Mouse (Mus musculus) kidney, postnatal 25 days (tissue): ENCODE measurements around the gene Znhit2.
A peak's percentile ranks its signal among the peaks of the same experiment; 100 is the strongest.
"Not testable (repeated sequence)": the region's sequence is repeated elsewhere in the genome, so short reads cannot be mapped to it uniquely, and the experiment has no call there.

Experiments used
- DNase-seq, 2 experiments: peaks; one replicate each; pipeline ENCODE4 v3.0.0; 2021; ENCODE audit warnings: mixed read lengths in 2 of 2

The Znhit2 gene

DNA sequence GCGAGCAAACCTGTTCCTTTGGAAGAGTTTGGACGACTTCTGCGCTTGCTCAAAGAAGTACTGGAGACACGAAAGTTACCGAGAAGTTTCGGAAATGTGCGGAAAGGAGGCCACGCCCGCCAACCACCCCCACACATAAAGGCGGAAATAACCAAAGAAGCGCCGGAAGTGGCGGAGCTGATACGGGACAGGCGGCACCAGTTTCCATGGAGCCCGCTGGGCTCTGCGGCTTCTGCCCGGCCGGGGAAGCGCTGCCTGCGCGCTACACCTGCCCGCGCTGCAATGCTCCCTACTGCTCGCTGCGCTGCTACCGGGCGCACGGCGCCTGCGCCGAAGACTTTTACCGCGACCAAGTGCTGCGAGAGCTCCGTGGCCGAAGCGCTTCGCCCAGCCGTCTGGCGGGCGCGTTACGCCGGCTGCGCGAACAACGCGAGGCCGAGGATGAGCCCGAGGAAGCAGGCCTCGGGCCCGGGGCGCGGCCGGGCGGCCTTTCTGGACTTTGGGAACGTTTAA is at the start of gene Znhit2:
Znhit2 (plus strand) TSS at position 172 of the 513 bp plus-strand sequence.
- DNase-seq, result peak; percentile 97

DNA sequence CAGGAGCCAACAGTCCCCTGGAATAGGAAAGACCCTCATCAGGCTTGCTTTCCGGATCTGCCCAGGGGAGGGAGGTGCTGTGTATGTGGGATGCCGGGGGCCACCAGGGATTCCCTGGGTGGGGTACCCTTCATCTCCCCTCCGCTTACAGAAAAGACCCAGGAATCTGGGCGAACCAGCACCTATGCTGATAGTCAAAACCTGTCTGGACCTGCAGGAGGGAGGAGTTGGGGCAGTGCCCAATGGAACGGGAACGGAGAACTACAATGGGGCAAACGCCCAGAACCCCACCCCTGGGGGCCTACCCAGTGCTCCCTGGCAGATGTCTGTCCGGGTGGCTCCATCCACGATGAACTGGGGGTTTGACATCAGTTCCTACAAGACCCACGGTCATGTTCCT is 47.3 kb upstream of the Znhit2 start:
- no peak for DNase-seq

DNA sequence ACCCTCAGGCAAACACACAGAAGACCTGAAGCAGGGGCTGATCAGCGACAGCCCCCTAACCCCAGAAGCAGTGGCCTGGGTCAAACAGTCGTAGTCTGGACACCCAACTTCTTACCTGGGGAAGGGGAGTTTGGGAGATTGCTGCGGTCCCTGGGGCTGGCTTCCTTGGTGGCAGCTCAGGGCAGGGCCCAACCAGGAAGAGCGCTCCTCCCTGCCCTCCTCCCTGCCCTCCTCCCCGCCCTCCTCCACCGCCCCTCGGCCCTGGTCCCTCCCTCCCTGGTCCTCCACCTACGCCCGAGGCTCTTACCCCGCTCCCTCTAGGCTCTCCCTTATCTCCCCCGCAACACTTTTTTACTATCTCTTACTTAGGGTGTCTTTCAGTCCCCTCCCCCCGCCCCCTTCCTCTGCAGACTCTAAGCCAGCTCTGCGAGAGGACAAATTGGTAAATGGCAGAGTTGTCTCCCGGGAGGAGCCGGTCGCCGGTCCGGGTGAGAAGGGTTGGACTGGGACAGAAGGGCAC is 45.9 kb upstream of the Znhit2 start:
- DNase-seq, result peak; percentile 50 to 71

GRCm38 (mm10) chr19:6015511-6016315 is 45.3 kb upstream of the Znhit2 start, which contains the start of gene Capn1:
TSS of gene Capn1 (minus strand) at chr19:6015897.
- DNase-seq, result peak; percentile 73 to 87

- no peak for DNase-seq
Measured at GRCm38 (mm10) chr19:6016532-6016931, 44.5 kb upstream of the Znhit2 start.

GRCm38 (mm10) chr19:6018142-6019089 is 42.6 kb upstream of the Znhit2 start:
- peak; percentile 90 to 95 for DNase-seq

DNA sequence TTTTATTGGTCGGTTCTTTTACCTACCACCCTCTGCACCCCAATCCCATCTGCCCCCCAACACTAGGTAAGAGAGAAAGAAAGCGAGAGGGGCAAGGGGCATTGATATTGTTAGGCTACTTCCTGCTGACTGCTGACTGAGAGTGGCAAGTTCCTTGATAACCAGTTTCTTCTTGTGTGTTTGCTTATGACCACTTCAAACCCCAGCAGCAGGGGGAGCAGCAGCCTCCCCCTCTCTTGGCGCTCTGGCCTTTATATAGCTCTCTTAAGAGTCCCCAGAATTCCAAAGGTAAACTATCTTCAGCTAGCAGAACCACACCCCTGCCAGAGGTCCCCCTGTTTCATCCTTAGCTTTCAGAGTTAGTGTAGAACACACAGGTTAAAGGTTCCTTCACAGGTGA is 40.7 kb upstream of the Znhit2 start:
- DNase-seq, result no peak

GRCm38 (mm10) chr19:6023059-6023458 is 37.9 kb upstream of the Znhit2 start:
- DNase-seq, result no peak

GRCm38 (mm10) chr19:6023930-6024329 is 37.1 kb upstream of the Znhit2 start:
- no peak for DNase-seq

- no peak for DNase-seq
Measured at GRCm38 (mm10) chr19:6028991-6029390, 32.0 kb upstream of the Znhit2 start.

- no peak for DNase-seq
Measured at GRCm38 (mm10) chr19:6029426-6029825, 31.6 kb upstream of the Znhit2 start.

DNA sequence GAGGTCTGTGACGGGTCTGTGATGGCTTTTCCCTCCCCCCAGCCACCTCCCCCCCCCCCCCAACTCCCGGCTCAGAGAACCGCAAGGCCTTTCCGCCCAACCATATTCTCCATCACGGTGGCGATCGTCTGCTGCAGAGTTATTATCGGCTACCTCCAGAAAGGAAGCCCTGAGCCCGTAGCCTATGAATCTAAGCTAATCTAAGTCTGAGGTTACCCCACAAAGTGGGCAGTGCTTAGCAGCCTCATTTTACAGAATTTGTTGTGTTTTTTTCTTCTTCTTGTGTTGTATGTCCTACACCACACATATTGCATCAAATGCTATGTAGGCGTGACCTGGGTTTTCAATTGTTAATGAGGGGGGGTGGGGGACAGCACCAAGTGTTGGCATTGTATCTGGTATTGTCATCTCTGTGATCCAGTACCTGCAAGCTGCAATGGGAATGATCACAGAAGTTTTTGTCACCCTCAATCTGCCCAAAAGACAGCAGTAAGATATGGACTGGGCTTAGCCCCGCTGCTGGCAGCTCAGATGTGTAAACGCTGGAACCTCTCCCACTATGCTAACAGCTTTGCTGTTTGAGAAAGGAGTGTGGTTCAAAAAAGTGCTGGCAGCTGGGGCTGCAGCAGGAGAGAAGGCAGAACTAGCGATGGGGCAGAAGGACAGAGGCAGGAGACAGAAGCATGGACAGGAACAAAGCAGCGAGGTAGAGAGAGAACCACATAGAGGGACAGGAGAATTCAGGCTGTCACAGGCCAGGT is 30.3 kb upstream of the Znhit2 start:
- DNase-seq, result no peak

DNA sequence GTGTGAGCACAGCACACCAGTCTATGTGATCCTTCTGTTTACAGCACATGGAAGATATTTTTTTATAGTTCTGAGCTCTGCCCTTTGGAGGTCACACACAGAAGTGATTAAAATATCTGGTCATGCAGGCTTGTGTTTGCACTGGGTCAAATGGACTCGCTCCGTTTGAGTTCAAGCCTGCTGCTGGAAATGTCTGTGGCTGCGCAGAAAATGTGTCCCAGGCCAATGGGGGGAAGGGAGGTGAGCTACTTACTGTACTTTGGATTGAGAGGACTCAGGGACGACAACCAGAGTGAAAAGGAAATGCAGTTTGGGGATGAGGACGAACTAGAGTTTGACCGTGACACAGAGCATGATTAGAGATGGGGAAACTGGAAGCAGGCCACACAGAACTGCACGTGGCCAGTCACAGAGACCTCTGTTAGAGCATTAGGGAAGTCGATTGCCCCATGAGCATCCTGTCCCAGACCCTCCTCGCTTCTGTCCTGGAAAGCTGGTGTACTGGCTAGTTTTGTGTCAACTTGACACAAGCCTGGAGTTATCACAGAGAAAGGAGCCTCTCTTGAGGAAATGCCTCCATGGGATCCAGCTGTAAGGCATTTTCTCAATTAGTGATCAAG is 24.9 kb upstream of the Znhit2 start:
- no peak for DNase-seq

- DNase-seq, result no peak
Measured at GRCm38 (mm10) chr19:6037695-6038094, 23.3 kb upstream of the Znhit2 start.

GRCm38 (mm10) chr19:6038326-6038725 is 22.7 kb upstream of the Znhit2 start:
- no peak for DNase-seq

DNA sequence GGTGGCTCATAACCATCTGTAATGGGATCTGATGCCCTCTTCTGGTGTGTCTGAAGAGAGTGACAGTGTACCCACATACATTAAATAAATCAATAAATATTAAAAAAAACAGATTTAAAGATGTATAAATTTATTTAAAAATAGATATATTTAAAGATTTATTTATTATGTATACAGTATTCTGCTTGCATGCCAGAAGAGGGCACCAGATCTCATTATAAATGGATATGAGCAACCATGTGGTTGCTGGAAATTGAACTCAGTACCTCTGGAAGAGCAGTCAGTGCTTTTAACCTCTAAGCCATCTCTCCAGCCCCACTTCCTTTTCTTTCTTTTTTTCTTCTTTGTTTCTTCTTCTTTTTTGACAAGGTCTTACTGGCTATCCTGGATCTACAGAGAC is 21.0 kb upstream of the Znhit2 start:
- DNase-seq, result no peak

DNA sequence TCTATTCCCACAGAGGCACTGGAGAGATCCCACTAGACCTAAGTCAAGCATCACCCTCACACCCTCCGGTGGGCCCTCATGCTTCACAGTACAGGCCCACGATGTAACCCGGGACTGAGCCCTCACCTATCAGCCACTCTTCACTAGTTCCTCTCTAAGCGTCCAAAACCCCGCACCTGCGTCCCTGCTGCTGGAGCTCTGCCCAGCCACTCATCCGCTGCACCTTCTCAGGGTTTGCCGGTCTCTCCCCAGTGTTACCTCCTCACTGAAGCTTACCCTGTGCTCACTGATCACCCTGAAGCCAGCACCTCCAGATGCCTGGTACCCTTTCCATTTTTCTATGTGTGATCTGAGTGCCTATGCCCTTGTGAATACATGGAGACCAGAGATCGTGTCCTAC is 18.7 kb upstream of the Znhit2 start:
- no peak for DNase-seq

DNA sequence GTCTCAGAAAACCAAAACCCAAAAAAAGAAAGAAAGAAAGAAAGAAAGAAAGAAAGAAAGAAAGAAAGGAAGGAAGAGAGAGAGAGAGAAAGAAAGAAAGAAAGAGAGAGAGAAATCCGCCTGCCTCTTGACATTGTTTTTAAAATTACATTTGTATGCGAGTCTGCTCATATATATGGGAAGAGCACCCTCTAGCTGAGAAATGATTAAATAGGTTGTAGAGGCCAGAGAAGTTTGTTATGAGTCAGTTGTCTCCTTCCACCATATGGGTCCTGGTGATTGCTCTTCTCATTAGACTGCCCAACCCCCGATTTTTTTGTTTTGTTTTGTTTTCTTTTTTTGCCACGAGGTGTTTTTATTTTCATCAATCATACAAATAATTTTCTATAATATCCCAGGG is 16.9 kb upstream of the Znhit2 start:
- not testable (repeated sequence) for DNase-seq

- DNase-seq, result no peak
Measured at GRCm38 (mm10) chr19:6045366-6046293, 15.4 kb upstream of the Znhit2 start.

- peak; percentile 90 to 95 for DNase-seq
Measured at GRCm38 (mm10) chr19:6046294-6047153, 14.5 kb upstream of the Znhit2 start, which contains the start of gene Syvn1. TSS of gene Syvn1 (plus strand) at chr19:6046576.
